Mouse (Mus musculus): ENCODE measurements around the gene Svop. TPM values are rescaled to one million over a fixed set of nuclear protein-coding genes. Genes with fewer than 3 reads are reported as not detected.

The Svop gene
- polyA plus RNA-seq, 1 experiment = 0.35 TPM

GRCm38 (mm10) chr5:114085501-114085900 lies 5.9 kb downstream of the Svop start:
- TF ChIP-seq CTCF (IDR thresholded peaks at IDR 0.05; ENCODE audit: borderline replicate concordance, insufficient read depth, low read length) (no peak), POLR2A (IDR thresholded peaks at IDR 0.05; ENCODE audit: low read depth, low read length) (no peak)
- Histone ChIP-seq H3K4me1 (ENCODE audit: control insufficient read depth, insufficient read depth, low read length) (no peaks in the 10 kb centered on the region; the same call in 1 of the 2 replicates), H3K4me3 (ENCODE audit: insufficient read depth, low read length) (no peak overlapping the region), H3K27ac (ENCODE audit: insufficient read depth, low read length) (no peak overlapping the region)

GRCm38 (mm10) chr5:114077009-114077408 lies 14.4 kb downstream of the Svop start:
- Histone ChIP-seq H3K4me3 (ENCODE audit: insufficient read depth, low read length) (no peak overlapping the region), H3K4me1 (ENCODE audit: control insufficient read depth, insufficient read depth, low read length) (no peaks in the 10 kb centered on the region), H3K27ac (ENCODE audit: insufficient read depth, low read length) (no peak overlapping the region)
- no peak for TF ChIP-seq POLR2A (IDR thresholded peaks at IDR 0.05; ENCODE audit: low read depth, low read length)
- no peak for TF ChIP-seq CTCF (IDR thresholded peaks at IDR 0.05; ENCODE audit: borderline replicate concordance, insufficient read depth, low read length)

- TF ChIP-seq CTCF (IDR thresholded peaks at IDR 0.05; ENCODE audit: borderline replicate concordance, insufficient read depth, low read length) = no peak
- no peak for TF ChIP-seq POLR2A (IDR thresholded peaks at IDR 0.05; ENCODE audit: low read depth, low read length)
- no peak overlapping the region for H3K27ac ChIP-seq (ENCODE audit: insufficient read depth, low read length)
- H3K4me1 ChIP-seq (ENCODE audit: control insufficient read depth, insufficient read depth, low read length) = no peaks in the 10 kb centered on the region
- H3K4me3 ChIP-seq (ENCODE audit: insufficient read depth, low read length) = no peak overlapping the region
Measured at GRCm38 (mm10) chr5:114072262-114072661, 19.1 kb downstream of the Svop start.

GRCm38 (mm10) chr5:114070858-114071257 lies 20.5 kb downstream of the Svop start:
- Histone ChIP-seq H3K4me1 (ENCODE audit: control insufficient read depth, insufficient read depth, low read length) (no peaks in the 10 kb centered on the region), H3K4me3 (ENCODE audit: insufficient read depth, low read length) (no peak overlapping the region), H3K27ac (ENCODE audit: insufficient read depth, low read length) (no peak overlapping the region)
- no peak for TF ChIP-seq CTCF (IDR thresholded peaks at IDR 0.05; ENCODE audit: borderline replicate concordance, insufficient read depth, low read length)

- TF ChIP-seq POLR2A (IDR thresholded peaks at IDR 0.05; ENCODE audit: low read depth, low read length) (no peak), CTCF (IDR thresholded peaks at IDR 0.05; ENCODE audit: borderline replicate concordance, insufficient read depth, low read length) (no peak)
- Histone ChIP-seq H3K27ac (ENCODE audit: insufficient read depth, low read length) (no peak overlapping the region), H3K4me1 (ENCODE audit: control insufficient read depth, insufficient read depth, low read length) (no peaks in the 10 kb centered on the region), H3K4me3 (ENCODE audit: insufficient read depth, low read length) (no peak overlapping the region)
Measured at GRCm38 (mm10) chr5:114067982-114068381, 23.4 kb downstream of the Svop start.

- Histone ChIP-seq H3K27ac (ENCODE audit: insufficient read depth, low read length) (no peak overlapping the region), H3K4me1 (ENCODE audit: control insufficient read depth, insufficient read depth, low read length) (no peaks in the 10 kb centered on the region), H3K4me3 (ENCODE audit: insufficient read depth, low read length) (no peak overlapping the region)
- TF ChIP-seq CTCF (IDR thresholded peaks at IDR 0.05; ENCODE audit: borderline replicate concordance, insufficient read depth, low read length) = no peak
- TF ChIP-seq POLR2A (IDR thresholded peaks at IDR 0.05; ENCODE audit: low read depth, low read length) = no peak
Measured at GRCm38 (mm10) chr5:114067543-114067942, 23.8 kb downstream of the Svop start.

- H3K4me1 ChIP-seq (ENCODE audit: control insufficient read depth, insufficient read depth, low read length) = no peaks in the 10 kb centered on the region
- no peak for TF ChIP-seq CTCF (IDR thresholded peaks at IDR 0.05; ENCODE audit: borderline replicate concordance, insufficient read depth, low read length)
- TF ChIP-seq POLR2A (IDR thresholded peaks at IDR 0.05; ENCODE audit: low read depth, low read length) = no peak
- H3K4me3 ChIP-seq (ENCODE audit: insufficient read depth, low read length) = no peak overlapping the region
- no peak overlapping the region for H3K27ac ChIP-seq (ENCODE audit: insufficient read depth, low read length)
Measured at GRCm38 (mm10) chr5:114066601-114067000, 24.8 kb downstream of the Svop start.

GRCm38 (mm10) chr5:114065161-114065560 lies 26.2 kb downstream of the Svop start, which contains the start of gene Usp30:
Gene Usp30, plus strand, starts transcription at chr5:114065461.
- Histone ChIP-seq H3K27ac (ENCODE audit: insufficient read depth, low read length) (no peak within 1 kb of the TSS), H3K4me1 (ENCODE audit: control insufficient read depth, insufficient read depth, low read length) (no peaks in the 10 kb centered on the region), H3K4me3 (ENCODE audit: insufficient read depth, low read length) (no peak within 1 kb of the TSS)
- no peak for TF ChIP-seq POLR2A (IDR thresholded peaks at IDR 0.05; ENCODE audit: low read depth, low read length)
- TF ChIP-seq CTCF (IDR thresholded peaks at IDR 0.05; ENCODE audit: borderline replicate concordance, insufficient read depth, low read length) = no peak

GRCm38 (mm10) chr5:114063958-114064357 lies 27.4 kb downstream of the Svop start:
- H3K4me1 ChIP-seq (ENCODE audit: control insufficient read depth, insufficient read depth, low read length) = no peaks in the 10 kb centered on the region
- TF ChIP-seq POLR2A (IDR thresholded peaks at IDR 0.05; ENCODE audit: low read depth, low read length) (0 out of 2 replicates have a peak, but pooled peaks have one; percentile 17), CTCF (IDR thresholded peaks at IDR 0.05; ENCODE audit: borderline replicate concordance, insufficient read depth, low read length) (no peak)
- no peak overlapping the region for H3K4me3 ChIP-seq (ENCODE audit: insufficient read depth, low read length)
- no peak overlapping the region for H3K27ac ChIP-seq (ENCODE audit: insufficient read depth, low read length)

- TF ChIP-seq CTCF (IDR thresholded peaks at IDR 0.05; ENCODE audit: borderline replicate concordance, insufficient read depth, low read length) = no peak
- TF ChIP-seq POLR2A (IDR thresholded peaks at IDR 0.05; ENCODE audit: low read depth, low read length) = no peak
- Histone ChIP-seq H3K27ac (ENCODE audit: insufficient read depth, low read length) (no peak overlapping the region), H3K4me3 (ENCODE audit: insufficient read depth, low read length) (no peak overlapping the region), H3K4me1 (ENCODE audit: control insufficient read depth, insufficient read depth, low read length) (no peaks in the 10 kb centered on the region)
Measured at GRCm38 (mm10) chr5:114061675-114062074, 29.7 kb downstream of the Svop start.

Data from embryonic fibroblast, embryonic 13.5 days (primary cell).